26 mouse cellular contexts compared by ENCODE assay signal in the genomic region with DNA sequence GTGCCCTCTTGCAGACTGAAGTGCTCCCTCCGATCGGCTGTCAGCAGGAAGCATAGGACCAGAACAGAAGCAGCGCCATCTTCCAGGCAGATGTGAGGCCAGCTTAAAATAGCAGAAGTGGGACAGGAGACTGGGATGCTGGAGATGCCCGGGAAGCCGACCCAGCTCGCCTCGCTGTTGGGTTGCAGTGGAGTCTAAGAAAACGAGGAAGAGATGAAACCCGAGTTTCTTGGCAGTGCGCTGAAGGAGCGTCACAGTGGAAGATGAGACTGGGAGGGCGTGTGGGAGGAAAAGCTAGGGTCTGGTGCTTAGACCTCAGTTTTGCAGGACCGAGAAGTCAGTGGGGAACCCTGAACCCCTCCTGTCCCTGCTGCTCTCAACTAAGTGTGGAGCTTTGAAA. TPM values are rescaled to one million over a fixed set of nuclear protein-coding genes. Genes with fewer than 3 reads are reported as not detected.
A peak's percentile ranks its signal among the peaks of the same experiment; 100 is the strongest.
DNase-seq lines count a peak whose midpoint lies in the region; TF ChIP-seq lines count a peak whose summit lies in the region.
"Had no signal": no experiment of that assay in that cellular context is flagged by ENCODE, and none has a peak within 500 bp of the region (broad histone marks: within the 10 kb centered on the region; RNA-seq: fewer than 3 reads in every experiment).

No protein-coding gene starts in this region.

- no peak overlapping the region for H3K4me3 ChIP-seq in kidney, adult 2 months (ENCODE audit: insufficient read depth, low read depth, low read length)
- H3K4me3 ChIP-seq in left cerebral cortex, adult 2 months, result no peak overlapping the region
- H3K4me3 ChIP-seq: embryonic facial prominence, embryonic 10.5 days; embryonic facial prominence, embryonic 13.5 days; erythroblast, embryonic 14.5 days; forebrain, embryonic 12.5 days; forebrain, embryonic 15.5 days; heart, embryonic 12.5 days; heart, embryonic 15.5 days; hindbrain, embryonic 10.5 days; hindbrain, embryonic 13.5 days had no signal

- no peak for TF ChIP-seq POLR2A in kidney, adult 2 months (IDR thresholded peaks at IDR 0.05; ENCODE audit: low read depth, low read length)

- peaks cover 3% of the 10 kb centered on the region; the same call in 1 of the 2 replicates for H3K36me3 ChIP-seq in kidney, adult 2 months (ENCODE audit: control insufficient read depth, insufficient read depth, low read length)
- H3K36me3 ChIP-seq: embryonic facial prominence, embryonic 10.5 days; embryonic facial prominence, embryonic 13.5 days; heart, embryonic 12.5 days; heart, embryonic 15.5 days; hindbrain, embryonic 10.5 days had no signal

- H3K4me1 ChIP-seq in kidney, adult 2 months (ENCODE audit: control insufficient read depth, insufficient read depth, low read length), result peaks cover 41% of the 10 kb centered on the region
- H3K4me1 ChIP-seq: embryonic facial prominence, embryonic 13.5 days; forebrain, embryonic 12.5 days; forebrain, embryonic 15.5 days; hindbrain, embryonic 10.5 days; hindbrain, embryonic 13.5 days had no signal

- no peak for TF ChIP-seq CTCF in kidney, adult 2 months (conservative IDR thresholded peaks at IDR 0.05; ENCODE audit: insufficient read depth, insufficient read length, low read depth, low read length)
- no peak for TF ChIP-seq CTCF in left cerebral cortex, adult 2 months (IDR thresholded peaks at IDR 0.05)

- peak overlapping the region; percentile 92 for H3K27ac ChIP-seq in kidney, adult 2 months (ENCODE audit: insufficient read depth, low read depth, low read length)
- peak overlapping the region; percentile 11; the same call in 1 of the 2 replicates for H3K27ac ChIP-seq in left cerebral cortex, adult 2 months
- H3K27ac ChIP-seq: embryonic facial prominence, embryonic 10.5 days; embryonic facial prominence, embryonic 13.5 days; forebrain, embryonic 12.5 days; forebrain, embryonic 15.5 days; heart, embryonic 15.5 days; hindbrain, embryonic 10.5 days; hindbrain, embryonic 13.5 days had no signal

- 79% methylated on average over 13 of the region's 13 CpGs for WGBS in kidney, adult 2 months

- no peaks in the 10 kb centered on the region for H3K27me3 ChIP-seq in kidney, adult 2 months (replicated peaks; ENCODE audit: control insufficient read depth, insufficient read depth, low read length)
- H3K27me3 ChIP-seq: forebrain, embryonic 15.5 days; heart, embryonic 15.5 days had no signal

- no peak for DNase-seq in kidney, adult 2 months
- DNase-seq in kidney, adult 11 months, result no peak
- DNase-seq in left cerebral cortex, adult 2 months (ENCODE audit: extremely low spot score in 1 of 2, low spot score in 2 of 2), result no peak
- no peak for DNase-seq in left cerebral cortex, postnatal 14 days (ENCODE audit: low spot score in 2 of 2)
- peak; percentile 38 for DNase-seq in right cerebral cortex, adult 18-20 months
- no peak for DNase-seq in right cerebral cortex, postnatal 10 days (ENCODE audit: low spot score in 2 of 2)
- DNase-seq: adrenal gland, adult 2 months; adrenal gland, postnatal 14 days; cerebellum, adult 11-12 months; cerebellum, adult 8-10 months; cerebellum, postnatal 10 days; cerebellum, postnatal 36 days; embryo, embryonic 11 days; gastrocnemius, postnatal 25 days; heart, adult 18-20 months; heart, postnatal 10 days; heart, postnatal 36 days had no signal

- intact Hi-C loops in left cerebral cortex, adult 2 months (cut with DNase I), result no loop called here
- intact Hi-C loops in left cerebral cortex, postnatal 14 days (cut with DNase I), result no loop called here

RNA-seq across cellular contexts. Expression of a gene that starts 9.4 kb away (rescaled TPM):
- 23.9 and 25.9 TPM in 2 replicates for polyA plus RNA-seq in kidney, adult 2 months (2012; rRNA removed)
- 10 to 100 TPM; 98.5 to 99.6 TPM for total RNA-seq in left cerebral cortex, adult 2 months (2021)
- total RNA-seq in left cerebral cortex, postnatal 14 days (2021), result 10 to 100 TPM; 91.4 to 98.7 TPM
